Mouse (Mus musculus) CD8-positive naive resting alpha-beta T cell, adult 57 days (primary cell): Measurements from ENCODE around the gene Tmem164. TPM values are rescaled to one million over a fixed set of nuclear protein-coding genes. Genes with fewer than 3 reads are reported as not detected.

Experiments used
- total RNA-seq: library from RNA; stranded (reverse); gene quantifications from one replicate; pipeline ENCODE4 v1.2.4, GENCODE M21; 2023

The Tmem164 gene
- total RNA-seq, result 29.4 TPM

GRCm38 (mm10) chrX:142681056-142681615, at the start of gene Tmem164:
Gene Tmem164, plus strand, starts transcription at chrX:142681406.

